Comparison of ENCODE assay signal across 12 mouse cellular contexts in the genomic region with DNA sequence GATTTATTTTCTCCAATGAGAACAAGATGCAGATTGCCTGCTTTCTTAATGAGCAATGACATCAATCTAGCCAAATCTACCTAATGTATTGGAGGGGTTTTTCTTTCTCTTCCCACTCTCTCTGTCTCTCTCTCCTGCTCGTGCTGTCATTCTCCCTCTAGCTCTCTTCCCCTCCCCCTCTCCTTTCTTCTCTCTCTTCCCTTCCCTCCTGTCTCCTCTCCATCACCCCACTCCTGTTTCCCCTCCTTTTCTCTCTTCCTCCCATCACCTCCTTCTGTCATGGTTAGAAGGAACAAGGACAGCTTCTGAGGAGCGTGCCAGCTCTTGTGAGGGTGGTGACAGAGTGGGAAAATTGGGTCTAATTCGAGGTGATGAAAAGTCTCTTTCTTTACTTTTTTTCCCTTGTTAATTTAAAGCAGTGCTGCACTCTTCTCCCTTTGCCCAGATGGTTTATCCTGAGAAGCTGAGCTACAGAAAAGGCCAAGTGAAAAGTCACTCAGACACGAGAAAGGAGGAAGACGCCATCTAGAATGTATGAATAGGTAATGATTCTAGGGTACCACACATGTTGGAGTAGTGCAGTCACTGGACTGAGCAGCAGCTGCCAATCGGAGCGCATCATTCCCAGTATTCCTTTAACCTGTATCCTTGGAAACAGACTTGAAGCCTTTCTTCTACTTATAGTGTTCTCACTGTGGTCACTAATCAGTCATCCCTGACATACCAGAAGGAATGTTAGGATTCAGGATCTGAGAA.
DNase-seq lines count a peak whose midpoint lies in the region; ATAC-seq lines count a peak whose summit lies in the region.
"Had no signal": no experiment of that assay in that cellular context is flagged by ENCODE, and none has a peak within 500 bp of the region (broad histone marks: within the 10 kb centered on the region; RNA-seq: fewer than 3 reads in every experiment).

No protein-coding gene starts in this region.

- H3K9me3 ChIP-seq in neural tube, embryonic 11.5 days (ENCODE audit: control insufficient read depth, low read length) = no peaks in the 10 kb centered on the region
- no peaks in the 10 kb centered on the region for H3K9me3 ChIP-seq in midbrain, embryonic 10.5 days (replicated peaks)
- no peaks in the 10 kb centered on the region for H3K9me3 ChIP-seq in heart, embryonic 12.5 days (replicated peaks)

- no peak overlapping the region for H3K4me3 ChIP-seq in neural tube, embryonic 11.5 days (ENCODE audit: low read depth, low read length)
- no peak overlapping the region for H3K4me3 ChIP-seq in midbrain, embryonic 10.5 days
- no peak overlapping the region for H3K4me3 ChIP-seq in heart, embryonic 12.5 days

- ATAC-seq in neural tube, embryonic 11.5 days (ENCODE audit: insufficient read depth, low FRiP score, low TSS enrichment) = peak; percentile 9; the same call in 1 of the 2 replicates
- no peak for ATAC-seq in megakaryocyte progenitor cell, adult 5-6 weeks (replicated peaks; ENCODE audit: poor library complexity)
- no peak for ATAC-seq in heart, embryonic 12.5 days (ENCODE audit: insufficient number of reproducible peaks, low FRiP score)

- no peaks in the 10 kb centered on the region for H3K36me3 ChIP-seq in neural tube, embryonic 11.5 days (ENCODE audit: control insufficient read depth, insufficient read depth, low read length)
- no peaks in the 10 kb centered on the region for H3K36me3 ChIP-seq in midbrain, embryonic 10.5 days
- H3K36me3 ChIP-seq in heart, embryonic 12.5 days = no peaks in the 10 kb centered on the region

- no peaks in the 10 kb centered on the region for H3K4me1 ChIP-seq in neural tube, embryonic 11.5 days (ENCODE audit: control insufficient read depth, insufficient read depth, low read length)
- H3K4me1 ChIP-seq in midbrain, embryonic 10.5 days = 0 out of 2 replicates have a peak, but pooled peaks cover 4% of the 10 kb centered on the region
- peaks cover 2% of the 10 kb centered on the region; the same call in 1 of the 2 replicates for H3K4me1 ChIP-seq in heart, embryonic 12.5 days (replicated peaks)

- 0 out of 2 replicates have a peak overlapping the region, but pooled peaks have one; percentile 29 for H3K27ac ChIP-seq in neural tube, embryonic 11.5 days (ENCODE audit: low read depth, low read length)
- 0 out of 2 replicates have a peak overlapping the region, but pooled peaks have one; percentile 38 for H3K27ac ChIP-seq in midbrain, embryonic 10.5 days (replicated peaks)
- no peak overlapping the region for H3K27ac ChIP-seq in heart, embryonic 12.5 days (ENCODE audit: poor library complexity, severe bottlenecking)

- H3K4me2 ChIP-seq in neural tube, embryonic 11.5 days (ENCODE audit: low read depth) = no peak overlapping the region
- no peak overlapping the region for H3K4me2 ChIP-seq in heart, embryonic 12.5 days

- no peaks in the 10 kb centered on the region for H3K27me3 ChIP-seq in neural tube, embryonic 11.5 days (ENCODE audit: control insufficient read depth, insufficient read depth, low read length)
- no peaks in the 10 kb centered on the region for H3K27me3 ChIP-seq in midbrain, embryonic 10.5 days (ENCODE audit: low read depth, poor library complexity, severe bottlenecking)
- no peaks in the 10 kb centered on the region for H3K27me3 ChIP-seq in heart, embryonic 12.5 days (replicated peaks)

- H3K9ac ChIP-seq in neural tube, embryonic 11.5 days (ENCODE audit: low read length) = no peak overlapping the region
- no peak overlapping the region for H3K9ac ChIP-seq in heart, embryonic 12.5 days

- WGBS in neural tube, embryonic 11.5 days = 75% methylated on average over 7 of the region's 7 CpGs
- 80% methylated on average over 7 of the region's 7 CpGs for WGBS in midbrain, embryonic 10.5 days
- WGBS in heart, embryonic 12.5 days = 81% methylated on average over 7 of the region's 7 CpGs

- DNase-seq in cerebellum, postnatal 10 days = peak; percentile 13 to 15
- DNase-seq in cerebellum, postnatal 4 days (ENCODE audit: low spot score in 2 of 2) = no peak
- no peak for DNase-seq in neural tube, embryonic 11.5 days (ENCODE audit: low spot score)
- no peak for DNase-seq in neural tube, embryonic 10.5 days (ENCODE audit: extremely low spot score, low spot score)
- DNase-seq in midbrain, embryonic 10.5 days (ENCODE audit: low spot score) = no peak
- peak; percentile 36 for DNase-seq in telencephalon, adult 2 months (ENCODE audit: low read depth, low spot score)
- DNase-seq: adrenal gland, postnatal 25 days; cerebellum, adult 11 months; heart, postnatal 4 days; right cerebral cortex, postnatal 14 days had no signal

Comparison
In these comparisons a context has a peak if more than half of its experiments do, and no peak if none do; other contexts are left out.
1. DNase-seq: peak in cerebellum, postnatal 10 days (2 of 2) and telencephalon, adult 2 months (single experiment); none in cerebellum, postnatal 4 days (0 of 2), neural tube, embryonic 11.5 days (single experiment), neural tube, embryonic 10.5 days (single experiment) and midbrain, embryonic 10.5 days (single experiment).